Mouse (Mus musculus) small intestine, adult 2 months (tissue): ENCODE measurements around the gene Rpn1.

Experiments used
- CTCF ChIP-seq: fragments of 200-500 bp; IDR thresholded peaks from 2 replicates; pipeline ENCODE4 v1.5.1; 2012; ENCODE audit warnings: low read depth, mild to moderate bottlenecking, control low read depth, inconsistent platforms, low read length, moderate library complexity, mixed read lengths; ENCODE audit not compliant: insufficient replicate concordance, insufficient read length; ENCODE audit errors: extremely low read depth
- POLR2A ChIP-seq: fragments of 200-500 bp; IDR thresholded peaks from 2 replicates; pipeline ENCODE4 v1.6.1; 2012; ENCODE audit warnings: low read depth, mild to moderate bottlenecking, control low read depth, inconsistent platforms, low read length, moderate library complexity

DNA sequence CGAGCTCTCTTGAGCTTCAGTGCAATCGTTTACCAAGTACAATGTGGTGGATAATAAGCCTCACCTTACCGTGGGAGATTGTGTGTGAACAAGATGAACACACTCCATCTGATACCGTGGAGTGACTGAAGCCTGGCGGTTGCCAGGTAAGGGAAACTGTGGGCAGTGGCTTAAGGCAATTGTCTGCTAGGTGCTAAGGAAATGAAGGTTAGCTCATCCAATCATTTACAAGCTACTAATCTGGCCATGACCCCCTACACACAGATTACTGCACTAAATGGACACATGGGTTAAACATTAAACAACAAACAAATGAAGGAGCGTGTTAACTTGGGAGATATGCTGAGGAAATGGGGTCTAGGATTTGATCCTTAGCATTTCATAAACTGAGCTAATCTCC is 35.3 kb upstream of the Rpn1 start:
- TF ChIP-seq POLR2A (no peak), CTCF (no peak)
